Comparison of ENCODE assay signal across 11 mouse cellular contexts in the genomic region with DNA sequence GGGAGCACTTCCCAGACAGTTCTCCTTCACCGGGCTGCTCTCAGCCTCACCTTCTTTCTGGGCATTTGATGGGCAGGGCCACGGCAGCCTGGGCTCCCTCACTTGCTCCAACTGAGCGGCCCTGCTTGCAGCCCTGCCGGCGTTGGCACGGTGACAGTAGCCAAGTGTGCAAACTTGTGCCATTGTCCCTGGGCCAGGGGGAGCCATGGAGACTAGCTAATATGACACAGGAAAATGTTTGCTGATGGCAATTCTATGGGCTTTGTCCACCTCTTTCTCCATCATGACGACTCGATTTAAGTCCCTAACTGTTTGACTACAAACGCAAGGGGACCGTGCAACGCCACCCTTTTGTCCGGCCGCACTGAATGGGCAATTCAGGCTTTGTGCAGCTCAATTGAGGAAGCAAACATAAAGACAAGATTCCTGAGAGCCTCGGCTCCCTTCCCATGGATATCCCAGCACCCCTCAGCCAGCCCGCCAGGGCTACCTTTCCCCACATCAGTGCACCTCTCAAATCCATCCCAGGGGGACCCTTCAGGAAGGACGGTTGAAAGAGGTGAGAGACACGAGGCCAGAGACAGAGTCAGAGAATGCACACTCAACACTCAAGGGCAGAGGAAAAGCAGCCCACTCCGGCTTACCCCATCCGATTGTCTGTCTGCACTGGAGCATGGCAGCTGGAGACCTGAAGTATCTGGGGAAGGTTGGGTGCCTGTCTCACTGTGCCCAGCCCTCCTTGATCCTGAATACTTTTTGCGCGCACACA. TPM values are rescaled to one million over a fixed set of nuclear protein-coding genes. Genes with fewer than 3 reads are reported as not detected.
A peak's percentile ranks its signal among the peaks of the same experiment; 100 is the strongest.
DNase-seq lines count a peak whose midpoint lies in the region; ATAC-seq lines count a peak whose summit lies in the region.
"Had no signal": no experiment of that assay in that cellular context is flagged by ENCODE, and none has a peak within 500 bp of the region (broad histone marks: within the 10 kb centered on the region; RNA-seq: fewer than 3 reads in every experiment).

No protein-coding gene starts in this region.

- H3K9ac ChIP-seq in hindbrain, embryonic 16.5 days (ENCODE audit: low read depth, low read length): no peak overlapping the region
- no peak overlapping the region for H3K9ac ChIP-seq in midbrain, embryonic 16.5 days (ENCODE audit: low read depth, low read length)
- H3K9ac ChIP-seq: stomach, embryonic 15.5 days had no signal

- H3K4me3 ChIP-seq in embryonic facial prominence, embryonic 10.5 days: peak overlapping the region; percentile 57
- peak overlapping the region; percentile 8; the same call in 1 of the 2 replicates for H3K4me3 ChIP-seq in hindbrain, embryonic 16.5 days (ENCODE audit: low read length)
- H3K4me3 ChIP-seq in midbrain, embryonic 16.5 days (ENCODE audit: low read depth, low read length): 0 out of 2 replicates have a peak overlapping the region, but pooled peaks have one; percentile 35
- H3K4me3 ChIP-seq: erythroblast, embryonic 14.5 days; stomach, embryonic 15.5 days had no signal

- peaks cover 69% of the 10 kb centered on the region for H3K27me3 ChIP-seq in embryonic facial prominence, embryonic 10.5 days (replicated peaks; ENCODE audit: low read depth, poor library complexity, severe bottlenecking)
- peaks cover 6% of the 10 kb centered on the region; the same call in 1 of the 2 replicates for H3K27me3 ChIP-seq in hindbrain, embryonic 16.5 days (replicated peaks; ENCODE audit: control insufficient read depth, insufficient read depth, low read length)
- H3K27me3 ChIP-seq in midbrain, embryonic 16.5 days (ENCODE audit: control insufficient read depth, insufficient read depth, low read depth, low read length): peaks cover 9% of the 10 kb centered on the region; the same call in 1 of the 2 replicates

- no peaks in the 10 kb centered on the region for H3K36me3 ChIP-seq in embryonic facial prominence, embryonic 10.5 days (replicated peaks)
- H3K36me3 ChIP-seq in hindbrain, embryonic 16.5 days (ENCODE audit: control insufficient read depth, insufficient read depth, low read length): no peaks in the 10 kb centered on the region
- no peaks in the 10 kb centered on the region for H3K36me3 ChIP-seq in midbrain, embryonic 16.5 days (ENCODE audit: control insufficient read depth, insufficient read depth, low read length)
- H3K36me3 ChIP-seq: stomach, embryonic 15.5 days had no signal

- peak; percentile 37 to 58 for DNase-seq in heart, postnatal 10 days
- DNase-seq in heart, postnatal 25 days (ENCODE audit: low spot score): no peak
- peak; percentile 44 for DNase-seq in embryonic facial prominence, embryonic 10.5 days (ENCODE audit: low spot score)
- no peak for DNase-seq in adipocyte (ENCODE audit: low spot score)
- no peak for DNase-seq in urinary bladder, postnatal 36 days (ENCODE audit: low spot score in 2 of 2)
- DNase-seq in heart, postnatal 36 days: no peak

- H3K4me1 ChIP-seq in embryonic facial prominence, embryonic 10.5 days: peaks cover 65% of the 10 kb centered on the region
- H3K4me1 ChIP-seq in hindbrain, embryonic 16.5 days (ENCODE audit: control insufficient read depth, insufficient read depth, low read depth, low read length): peaks cover 22% of the 10 kb centered on the region
- peaks cover 24% of the 10 kb centered on the region for H3K4me1 ChIP-seq in midbrain, embryonic 16.5 days (ENCODE audit: control insufficient read depth, insufficient read depth, low read length)

- H3K4me2 ChIP-seq in hindbrain, embryonic 16.5 days (ENCODE audit: low read length): peak overlapping the region; percentile 60
- peak overlapping the region; percentile 61 for H3K4me2 ChIP-seq in midbrain, embryonic 16.5 days (ENCODE audit: low read length)

- peak; percentile 77 for ATAC-seq in hindbrain, embryonic 16.5 days
- ATAC-seq in midbrain, embryonic 16.5 days: peak; percentile 54

- peak overlapping the region; percentile 85 for H3K27ac ChIP-seq in embryonic facial prominence, embryonic 10.5 days (replicated peaks)
- peak overlapping the region; percentile 70 for H3K27ac ChIP-seq in hindbrain, embryonic 16.5 days (ENCODE audit: low read depth, low read length)
- H3K27ac ChIP-seq in midbrain, embryonic 16.5 days (ENCODE audit: low read length): peak overlapping the region; percentile 59
- H3K27ac ChIP-seq: stomach, embryonic 15.5 days had no signal

- intact Hi-C loops in heart, postnatal 10 days (cut with DNase I): no loop called here
- intact Hi-C loops in heart, postnatal 25 days (cut with DNase I): no loop called here
- intact Hi-C loops in heart, postnatal 36 days (cut with DNase I): no loop called here

- 0 out of 2 replicates have a peak, but pooled peaks cover 5% of the 10 kb centered on the region for H3K9me3 ChIP-seq in embryonic facial prominence, embryonic 10.5 days
- no peaks in the 10 kb centered on the region for H3K9me3 ChIP-seq in hindbrain, embryonic 16.5 days (ENCODE audit: control insufficient read depth, low read length)
- H3K9me3 ChIP-seq in midbrain, embryonic 16.5 days (replicated peaks; ENCODE audit: control insufficient read depth, low read length, poor library complexity, severe bottlenecking): no peaks in the 10 kb centered on the region
- H3K9me3 ChIP-seq: stomach, embryonic 15.5 days had no signal

- WGBS in embryonic facial prominence, embryonic 10.5 days: 48% methylated on average over 21 of the region's 21 CpGs
- WGBS in hindbrain, embryonic 16.5 days: 17% methylated on average over 20 of the region's 21 CpGs
- 6% methylated on average over 21 of the region's 21 CpGs for WGBS in midbrain, embryonic 16.5 days

RNA-seq across cellular contexts. Expression of gene Fam181a, which starts 3.3 kb away (rescaled TPM):
- total RNA-seq in heart, postnatal 10 days (2021): not detected
- not detected for total RNA-seq in heart, postnatal 25 days (2021)
- 3.6 and 9.3 TPM in 2 replicates for polyA plus RNA-seq in embryonic facial prominence, embryonic 10.5 days (2016; fragmentation: Nextera tagmentation; extraction: Ambion mirVana)
- 5.6 and 6.0 TPM in 2 replicates for polyA plus RNA-seq in hindbrain, embryonic 16.5 days (2015; fragmentation: Nextera tagmentation; extraction: Ambion mirVana)
- polyA plus RNA-seq in midbrain, embryonic 16.5 days (2015; fragmentation: Nextera tagmentation; extraction: Ambion mirVana): 5.3 and 7.7 TPM in 2 replicates
- not detected for total RNA-seq in heart, postnatal 36 days (2021)
- total RNA-seq: adrenal gland, postnatal 14 days had no signal
- polyA plus RNA-seq: erythroblast, embryonic 14.5 days; stomach, embryonic 15.5 days had no signal

RNA-seq across cellular contexts. Expression of gene Asb2, which starts 41.7 kb away (rescaled TPM):
- total RNA-seq in heart, postnatal 10 days (2021): 100 to 1,000 TPM; 406 to 430 TPM
- 100 to 1,000 TPM; 497 to 569 TPM for total RNA-seq in heart, postnatal 25 days (2021)
- polyA plus RNA-seq in embryonic facial prominence, embryonic 10.5 days (2016; fragmentation: Nextera tagmentation; extraction: Ambion mirVana): 0.51 and 0.75 TPM in 2 replicates
- polyA plus RNA-seq in hindbrain, embryonic 16.5 days (2015; fragmentation: Nextera tagmentation; extraction: Ambion mirVana): 1.4 and 2.1 TPM in 2 replicates
- polyA plus RNA-seq in midbrain, embryonic 16.5 days (2015; fragmentation: Nextera tagmentation; extraction: Ambion mirVana): 0.80 and 0.82 TPM in 2 replicates
- total RNA-seq in heart, postnatal 36 days (2021): 100 to 1,000 TPM; 370 to 512 TPM

Comparison
In these comparisons a context has a peak if more than half of its experiments do, and no peak if none do; other contexts are left out.
1. DNase-seq: peak in heart, postnatal 10 days (2 of 2) and embryonic facial prominence, embryonic 10.5 days (single experiment); none in heart, postnatal 25 days (single experiment), adipocyte (single experiment), urinary bladder, postnatal 36 days (0 of 2) and heart, postnatal 36 days (0 of 2).
2. Peak in every context shown above with its lines, with median percentiles within 50 percentile points of each other: H3K27ac ChIP-seq and H3K4me3 ChIP-seq.